Mouse (Mus musculus): Measurements from ENCODE around the gene Necap1.

DNA sequence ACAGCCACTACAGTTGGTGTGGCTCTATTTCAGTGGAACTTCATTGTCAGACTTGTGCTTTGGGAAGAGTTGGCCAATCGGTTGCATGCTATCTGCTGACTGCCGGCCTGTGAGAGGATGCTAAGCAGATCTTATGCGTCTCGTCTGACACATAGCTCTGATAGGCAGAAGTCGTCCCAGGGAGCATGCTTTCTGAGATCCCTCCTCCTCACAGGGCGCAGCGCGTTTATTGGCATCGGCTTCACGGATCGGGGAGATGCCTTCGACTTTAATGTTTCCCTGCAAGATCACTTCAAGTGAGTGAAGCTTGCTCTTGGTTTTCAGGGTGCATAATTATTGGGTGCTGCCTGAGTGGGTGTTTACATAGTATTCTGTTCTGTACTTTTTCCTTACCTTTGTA, 7.0 kb downstream of the Necap1 start:
- TF ChIP-seq CTCF (IDR thresholded peaks at IDR 0.05) = no peak
- TF ChIP-seq EP300 (IDR thresholded peaks at IDR 0.05) = no peak
